Mouse (Mus musculus) kidney, embryonic 16.5 days (tissue): ENCODE measurements around the gene Borcs6. TPM values are rescaled to one million over a fixed set of nuclear protein-coding genes. Genes with fewer than 3 reads are reported as not detected.
"Not testable (repeated sequence)": the region's sequence is repeated elsewhere in the genome, so short reads cannot be mapped to it uniquely, and the experiment has no call there.

Experiments used
- ATAC-seq: fragments of 200-750 bp; cut with Nextera tagmentation; 2 replicates; pipeline ENCODE4 v1.8.0; 2017; ENCODE audit warnings: moderate TSS enrichment; ENCODE audit not compliant: low FRiP score, low TSS enrichment
- H3K27ac ChIP-seq: fragments of 300-500 bp; sonication (generic); 2 replicates; pipeline ENCODE4 v1.5.1; 2014; ENCODE audit warnings: low read length
- H3K27me3 ChIP-seq: fragments of 300-500 bp; sonication (generic); 2 replicates; pipeline ENCODE4 v1.6.1; 2014; ENCODE audit warnings: low read length, control low read depth, mixed read lengths; ENCODE audit not compliant: insufficient read depth
- H3K36me3 ChIP-seq: fragments of 300-500 bp; sonication (generic); 2 replicates; pipeline ENCODE4 v1.6.1; 2014; ENCODE audit warnings: low read length, control low read depth, mixed read lengths; ENCODE audit not compliant: insufficient read depth
- H3K4me1 ChIP-seq: fragments of 300-500 bp; sonication (generic); 2 replicates; pipeline ENCODE4 v1.6.1; 2014; ENCODE audit warnings: low read length, control low read depth, mixed read lengths; ENCODE audit not compliant: insufficient read depth
- H3K4me2 ChIP-seq: fragments of 300-500 bp; sonication (generic); replicated peaks from 2 replicates; pipeline ENCODE4 v1.6.1; 2014; ENCODE audit warnings: low read depth, low read length
- H3K4me3 ChIP-seq: fragments of 300-500 bp; sonication (generic); 2 replicates; pipeline ENCODE4 v1.5.1; 2014; ENCODE audit warnings: mild to moderate bottlenecking, low read length
- H3K9ac ChIP-seq: fragments of 300-500 bp; sonication (generic); replicated peaks from 2 replicates; pipeline ENCODE4 v1.6.1; 2014; ENCODE audit warnings: low read length
- H3K9me3 ChIP-seq: fragments of 300-500 bp; sonication (generic); 2 replicates; pipeline ENCODE4 v1.6.1; 2016; ENCODE audit warnings: low read length, control low read depth
- WGBS: fragments of 180-500 bp; shearing (Covaris S2); extraction: QIAGEN DNeasy Blood & Tissue Kit; methylation state at CpG from one replicate; pipeline ENCODE4 v1.1.7; 2014; 5-methylcytosine and 5-hydroxymethylcytosine counted together
- polyA plus RNA-seq: library from polyadenylated mRNA; unstranded; fragments of >200 nt; fragmentation: Nextera tagmentation; extraction: Ambion mirVana; gene quantifications from 2 replicates; pipeline ENCODE4 v1.2.1, GENCODE M21; 2015

The Borcs6 gene
- 8.0 and 9.1 TPM in 2 replicates for polyA plus RNA-seq

- WGBS: under 1% methylated on average over 64 of the region's 64 CpGs
- H3K4me1 ChIP-seq: peaks cover 27% of the 10 kb centered on the region
- H3K4me2 ChIP-seq: peak within 1 kb of the TSS; percentile 85
- peak within 1 kb of the TSS; percentile 91 for H3K9ac ChIP-seq
- H3K4me3 ChIP-seq: peak within 1 kb of the TSS; percentile 85
- H3K27me3 ChIP-seq: no peaks in the 10 kb centered on the region
- H3K27ac ChIP-seq: peak within 1 kb of the TSS; percentile 93
- H3K9me3 ChIP-seq: no peaks in the 10 kb centered on the region
- no peaks in the 10 kb centered on the region for H3K36me3 ChIP-seq
- peak; percentile 92 for ATAC-seq
These were observed at the start of gene Borcs6 for GRCm38 (mm10) chr11:69059357-69059974. Gene Borcs6 (plus strand): TSS chr11:69059717.

GRCm38 (mm10) chr11:69010400-69011323 is 48.9 kb upstream of the Borcs6 start:
- Histone ChIP-seq H3K4me2 (peak overlapping the region; percentile 90; the same call in 1 of the 2 replicates), H3K9ac (0 out of 2 replicates have a peak overlapping the region, but pooled peaks have one; percentile 8), H3K4me1 (peaks cover 23% of the 10 kb centered on the region), H3K9me3 (no peaks in the 10 kb centered on the region), H3K36me3 (no peaks in the 10 kb centered on the region), H3K27ac (no peak overlapping the region), H3K4me3 (no peak overlapping the region), H3K27me3 (no peaks in the 10 kb centered on the region)
- WGBS: 90% methylated on average over 15 of the region's 15 CpGs
- ATAC-seq: no peak

GRCm38 (mm10) chr11:69011445-69011844 is 48.1 kb upstream of the Borcs6 start:
- not testable (repeated sequence) for H3K9ac ChIP-seq, H3K27me3 ChIP-seq, ATAC-seq, H3K9me3 ChIP-seq, H3K36me3 ChIP-seq
- H3K4me1 ChIP-seq: peaks cover 23% of the 10 kb centered on the region
- H3K4me3 ChIP-seq: peak overlapping the region; percentile 61
- 73% methylated on average over 2 of the region's 2 CpGs for WGBS
- H3K27ac ChIP-seq: peak overlapping the region; percentile 94; the same call in 1 of the 2 replicates
- peak overlapping the region; percentile 90 for H3K4me2 ChIP-seq

GRCm38 (mm10) chr11:69012071-69012601 is 47.4 kb upstream of the Borcs6 start:
- ATAC-seq: peak; percentile 62; the same call in 1 of the 2 replicates
- Histone ChIP-seq H3K27ac (peak overlapping the region; percentile 94), H3K27me3 (no peaks in the 10 kb centered on the region), H3K9me3 (no peaks in the 10 kb centered on the region), H3K36me3 (no peaks in the 10 kb centered on the region), H3K4me3 (peak overlapping the region; percentile 61), H3K4me1 (peaks cover 30% of the 10 kb centered on the region), H3K4me2 (peak overlapping the region; percentile 90), H3K9ac (peak overlapping the region; percentile 84)
- 1% methylated on average over 18 of the region's 18 CpGs for WGBS

- Histone ChIP-seq H3K4me3 (peak within 1 kb of the TSS; percentile 70), H3K36me3 (peaks cover under 1% of the 10 kb centered on the region; the same call in 1 of the 2 replicates), H3K4me1 (peaks cover 25% of the 10 kb centered on the region), H3K9me3 (no peaks in the 10 kb centered on the region), H3K27me3 (no peaks in the 10 kb centered on the region), H3K4me2 (peak within 1 kb of the TSS; percentile 88), H3K27ac (peak within 1 kb of the TSS; percentile 96), H3K9ac (peak within 1 kb of the TSS; percentile 91)
- 4% methylated on average over 38 of the region's 38 CpGs for WGBS
- peak; percentile 95 for ATAC-seq
These were observed 43.7 kb upstream of the Borcs6 start, which contains the start of gene Ctc1 for GRCm38 (mm10) chr11:69015644-69016441. Gene Ctc1 (plus strand): TSS chr11:69015911.

GRCm38 (mm10) chr11:69016755-69017154 is 42.8 kb upstream of the Borcs6 start:
- Histone ChIP-seq H3K4me3 (peak overlapping the region; percentile 70), H3K36me3 (peaks cover 6% of the 10 kb centered on the region), H3K27me3 (no peaks in the 10 kb centered on the region), H3K4me1 (peaks cover 17% of the 10 kb centered on the region), H3K4me2 (peak overlapping the region; percentile 88), H3K27ac (peak overlapping the region; percentile 96), H3K9ac (peak overlapping the region; percentile 91), H3K9me3 (no peaks in the 10 kb centered on the region)
- WGBS: 63% methylated on average over 3 of the region's 3 CpGs
- no peak for ATAC-seq

GRCm38 (mm10) chr11:69020691-69021090 is 38.8 kb upstream of the Borcs6 start:
- Histone ChIP-seq H3K36me3 (peaks cover 38% of the 10 kb centered on the region), H3K4me2 (no peak overlapping the region)

GRCm38 (mm10) chr11:69026562-69026961 is 33.0 kb upstream of the Borcs6 start:
- Histone ChIP-seq H3K27ac (no peak overlapping the region), H3K4me3 (no peak overlapping the region), H3K4me1 (no peaks in the 10 kb centered on the region), H3K4me2 (no peak overlapping the region), H3K9ac (no peak overlapping the region), H3K9me3 (no peaks in the 10 kb centered on the region), H3K36me3 (peaks cover 80% of the 10 kb centered on the region), H3K27me3 (no peaks in the 10 kb centered on the region)
- 97% methylated on average over 3 of the region's 3 CpGs for WGBS
- ATAC-seq: no peak

More at GRCm38 (mm10) chr11:69020691-69021090, 38.8 kb upstream of the Borcs6 start:
- no peak for ATAC-seq
- H3K9me3 ChIP-seq: no peaks in the 10 kb centered on the region
- H3K4me1 ChIP-seq: peaks cover 9% of the 10 kb centered on the region
- no peak overlapping the region for H3K4me3 ChIP-seq
- H3K27me3 ChIP-seq: no peaks in the 10 kb centered on the region
- no peak overlapping the region for H3K9ac ChIP-seq
- H3K27ac ChIP-seq: no peak overlapping the region

- no peak overlapping the region for H3K4me3 ChIP-seq
- H3K4me2 ChIP-seq: no peak overlapping the region
- no peaks in the 10 kb centered on the region for H3K9me3 ChIP-seq
- ATAC-seq: no peak
- H3K4me1 ChIP-seq: no peaks in the 10 kb centered on the region
- H3K27ac ChIP-seq: no peak overlapping the region
- H3K9ac ChIP-seq: no peak overlapping the region
- H3K36me3 ChIP-seq: peaks cover 80% of the 10 kb centered on the region
- 60% methylated on average over 2 of the region's 2 CpGs for WGBS
- no peaks in the 10 kb centered on the region for H3K27me3 ChIP-seq
These were observed 30.7 kb upstream of the Borcs6 start for GRCm38 (mm10) chr11:69028805-69029204.
